Mouse (Mus musculus) liver, postnatal 0 days (tissue): ENCODE measurements around the gene Pptc7.

Experiments used
- CTCF ChIP-seq: sonication (generic); IDR thresholded peaks from 2 replicates; pipeline ENCODE4 v1.5.1; 2016; ENCODE audit warnings: antibody characterized with exemption, low read depth
- EP300 ChIP-seq: IDR thresholded peaks from 2 replicates; pipeline ENCODE4 v1.6.1; 2016; ENCODE audit warnings: antibody characterized with exemption, low read depth, mild to moderate bottlenecking

- TF ChIP-seq CTCF (no peak), EP300 (no peak)
These were observed 43.2 kb upstream of the Pptc7 start for GRCm38 (mm10) chr5:122240989-122241388.
